ENCODE assay signal across 12 mouse cellular contexts in genomic region chr1:35759600-35759999, GRCm38 (mm10).
A peak's percentile ranks its signal among the peaks of the same experiment; 100 is the strongest.
DNase-seq lines count a peak whose midpoint lies in the region; ATAC-seq and TF ChIP-seq lines count a peak whose summit lies in the region.
"Had no signal": no experiment of that assay in that cellular context is flagged by ENCODE, and none has a peak within 500 bp of the region (broad histone marks: within the 10 kb centered on the region; RNA-seq: fewer than 3 reads in every experiment).

No protein-coding gene starts in this region.

- CTCF ChIA-PET in Patski (lab: Charles Lee) = no interaction called here

- H3K4me2 ChIP-seq in heart, embryonic 14.5 days (ENCODE audit: low read length) = no peak overlapping the region
- no peak overlapping the region for H3K4me2 ChIP-seq in intestine, postnatal 0 days (replicated peaks; ENCODE audit: low read depth)
- H3K4me2 ChIP-seq: neural tube, embryonic 12.5 days; stomach, embryonic 15.5 days had no signal

- H3K9ac ChIP-seq in heart, embryonic 14.5 days (ENCODE audit: low read length) = 0 out of 2 replicates have a peak overlapping the region, but pooled peaks have one; percentile 16
- no peak overlapping the region for H3K9ac ChIP-seq in intestine, postnatal 0 days (ENCODE audit: low read depth, low read length)
- H3K9ac ChIP-seq: neural tube, embryonic 12.5 days; stomach, embryonic 15.5 days had no signal

- H3K36me3 ChIP-seq in heart, embryonic 14.5 days (ENCODE audit: control insufficient read depth, insufficient read depth, low read length) = no peaks in the 10 kb centered on the region
- no peaks in the 10 kb centered on the region for H3K36me3 ChIP-seq in intestine, postnatal 0 days (ENCODE audit: control insufficient read depth, insufficient read depth)
- H3K36me3 ChIP-seq: forebrain, embryonic 10.5 days; neural tube, embryonic 12.5 days; stomach, embryonic 15.5 days had no signal

- H3K9me3 ChIP-seq in heart, embryonic 14.5 days (ENCODE audit: control insufficient read depth, low read length) = 0 out of 2 replicates have a peak, but pooled peaks cover 3% of the 10 kb centered on the region
- H3K9me3 ChIP-seq in intestine, postnatal 0 days (ENCODE audit: control insufficient read depth) = no peaks in the 10 kb centered on the region
- H3K9me3 ChIP-seq: forebrain, embryonic 10.5 days; neural tube, embryonic 12.5 days; stomach, embryonic 15.5 days had no signal

- peak; percentile 65 for ATAC-seq in Patski
- ATAC-seq in heart, embryonic 14.5 days (ENCODE audit: insufficient number of reproducible peaks, insufficient read depth, low FRiP score, low read depth) = peak; percentile 62
- ATAC-seq in megakaryocyte progenitor cell, adult 5-6 weeks (replicated peaks; ENCODE audit: poor library complexity) = peak; percentile 46
- no peak for ATAC-seq in intestine, postnatal 0 days

- no peak for TF ChIP-seq CTCF in Patski (IDR thresholded peaks at IDR 0.05)
- no peak for TF ChIP-seq CTCF in intestine, postnatal 0 days (IDR thresholded peaks at IDR 0.05; ENCODE audit: low read depth)

- in situ Hi-C loops in Patski (cut with MboI; ENCODE audit: low pct_unique_long_range_greater_than_20kb) = loop anchor here (10.0 kb wide), 2 partner anchors 305 to 375 kb away; partner anchors contain the start of gene Hs6st1

- peak; percentile 93 for DNase-seq in heart, adult 11 months
- no peak for DNase-seq in heart, postnatal 14 days
- peak; percentile 47 for DNase-seq in Patski (ENCODE audit: low read depth, low spot score)
- no peak for DNase-seq in embryo, embryonic 9.5 days (ENCODE audit: extremely low spot score)
- no peak for DNase-seq in kidney, adult 9 months
- DNase-seq: lung, adult 2 months had no signal

- peak overlapping the region; percentile 7 to 53; a peak in 3 of 4 replicates for H3K27ac ChIP-seq in heart, embryonic 14.5 days (replicated peaks in 1 of 2; ENCODE audit: control insufficient read depth in 1 of 2, insufficient read depth in 1 of 2, low read depth in 2 of 2, low read length in 2 of 2)
- H3K27ac ChIP-seq in intestine, postnatal 0 days (ENCODE audit: low read depth, low read length) = no peak overlapping the region
- H3K27ac ChIP-seq: forebrain, embryonic 10.5 days; neural tube, embryonic 12.5 days; stomach, embryonic 15.5 days had no signal

- H3K4me3 ChIP-seq in heart, embryonic 14.5 days (ENCODE audit: control insufficient read depth in 1 of 2, insufficient read depth in 1 of 2, low read depth in 1 of 2, low read length in 2 of 2) = no peak overlapping the region
- no peak overlapping the region for H3K4me3 ChIP-seq in intestine, postnatal 0 days (ENCODE audit: low read depth, low read length)
- H3K4me3 ChIP-seq: forebrain, embryonic 10.5 days; neural tube, embryonic 12.5 days; stomach, embryonic 15.5 days had no signal

- WGBS in heart, embryonic 14.5 days = 5% methylated on average over 4 of the region's 4 CpGs
- WGBS in intestine, postnatal 0 days = 74% methylated on average over 4 of the region's 4 CpGs

- POLR2A ChIA-PET in Patski (lab: Charles Lee) = no interaction called here

- H3K4me1 ChIP-seq in heart, embryonic 14.5 days (ENCODE audit: control insufficient read depth in 2 of 2, insufficient read depth in 2 of 2, low read length in 2 of 2) = peaks cover 13 to 14% of the 10 kb centered on the region in 2 experiments; a peak in 3 of 4 replicates
- no peaks in the 10 kb centered on the region for H3K4me1 ChIP-seq in intestine, postnatal 0 days (replicated peaks; ENCODE audit: control insufficient read depth, insufficient read depth, low read length)
- H3K4me1 ChIP-seq: forebrain, embryonic 10.5 days; neural tube, embryonic 12.5 days; stomach, embryonic 15.5 days had no signal

- no peaks in the 10 kb centered on the region for H3K27me3 ChIP-seq in Patski
- no peaks in the 10 kb centered on the region for H3K27me3 ChIP-seq in heart, embryonic 14.5 days (ENCODE audit: control insufficient read depth, insufficient read depth, low read length)
- no peaks in the 10 kb centered on the region for H3K27me3 ChIP-seq in intestine, postnatal 0 days (replicated peaks; ENCODE audit: control insufficient read depth, insufficient read depth, low read length)
- H3K27me3 ChIP-seq: neural tube, embryonic 12.5 days; stomach, embryonic 15.5 days had no signal

- intact Hi-C loops in heart, postnatal 14 days (cut with DNase I) = loop anchor here (10.0 kb wide), 1 partner anchor 305 kb away; the partner anchor contains the start of gene Hs6st1

Comparison
In these comparisons a context has a peak if more than half of its experiments do, and no peak if none do; other contexts are left out.
1. DNase-seq: peak in heart, adult 11 months (single experiment) and Patski (single experiment); none in heart, postnatal 14 days (0 of 2), embryo, embryonic 9.5 days (single experiment) and kidney, adult 9 months (single experiment).